Mouse (Mus musculus) forebrain, embryonic 16.5 days (tissue): Measurements from ENCODE around the gene Dpf1. TPM values are rescaled to one million over a fixed set of nuclear protein-coding genes. Genes with fewer than 3 reads are reported as not detected.

ENCODE experiments used
- ATAC-seq: fragments of 200-750 bp; cut with Nextera tagmentation; 2 replicates; pipeline ENCODE4 v1.8.0; 2017; ENCODE audit warnings: mild to moderate bottlenecking, moderate library complexity
- H3K27ac ChIP-seq: fragments of 300-500 bp; sonication (generic); 2 replicates; pipeline ENCODE4 v1.5.1; 2014; ENCODE audit warnings: low read length, control low read depth
- H3K27me3 ChIP-seq: fragments of 300-500 bp; sonication (generic); replicated peaks from 2 replicates; pipeline ENCODE4 v1.6.1; 2014; ENCODE audit warnings: low read length; ENCODE audit not compliant: control insufficient read depth, insufficient read depth
- H3K36me3 ChIP-seq: fragments of 300-500 bp; sonication (generic); 2 replicates; pipeline ENCODE4 v1.6.1; 2014; ENCODE audit not compliant: control insufficient read depth, insufficient read depth
- H3K4me1 ChIP-seq: fragments of 300-500 bp; sonication (generic); replicated peaks from 2 replicates; pipeline ENCODE4 v1.6.1; 2014; ENCODE audit warnings: low read length; ENCODE audit not compliant: control insufficient read depth, insufficient read depth
- H3K4me2 ChIP-seq: fragments of 300-500 bp; sonication (generic); 2 replicates; pipeline ENCODE4 v1.6.1; 2014; ENCODE audit warnings: mild to moderate bottlenecking, low read length, control low read depth
- H3K4me3 ChIP-seq: fragments of 300-500 bp; sonication (generic); replicated peaks from 2 replicates; pipeline ENCODE4 v1.5.1; 2014; ENCODE audit warnings: mild to moderate bottlenecking, low read length, control low read depth
- H3K9ac ChIP-seq: fragments of 300-500 bp; sonication (generic); replicated peaks from 2 replicates; pipeline ENCODE4 v1.6.1; 2014; ENCODE audit warnings: low read depth, low read length, control low read depth
- H3K9me3 ChIP-seq: fragments of 300-500 bp; sonication (generic); 2 replicates; pipeline ENCODE4 v1.6.1; 2016; ENCODE audit warnings: low read length; ENCODE audit not compliant: control insufficient read depth
- WGBS: fragments of 180-500 bp; shearing (Covaris S2); extraction: QIAGEN DNeasy Blood & Tissue Kit; methylation state at CpG from one replicate; pipeline ENCODE4 v1.1.7; 2014; 5-methylcytosine and 5-hydroxymethylcytosine counted together
- polyA plus RNA-seq: library from polyadenylated mRNA; unstranded; fragments of >200 nt; fragmentation: Nextera tagmentation; extraction: Ambion mirVana; gene quantifications from 2 replicates; pipeline ENCODE4 v1.2.1, GENCODE M21; 2015

The Dpf1 gene
- polyA plus RNA-seq, 1 experiment from 2014 or later: 270 TPM

- Histone ChIP-seq H3K4me2 (no peak overlapping the region), H3K4me3 (no peak overlapping the region), H3K9me3 (no peaks in the 10 kb centered on the region), H3K36me3 (no peaks in the 10 kb centered on the region), H3K27ac (peak overlapping the region; percentile 82), H3K4me1 (peaks cover 31% of the 10 kb centered on the region), H3K27me3 (no peaks in the 10 kb centered on the region), H3K9ac (peak overlapping the region; percentile 8; the same call in 1 of the 2 replicates)
- ATAC-seq: peak; percentile 49; the same call in 1 of the 2 replicates
- 34% methylated on average over 8 of the region's 8 CpGs for WGBS
These were observed 38.8 kb downstream of the Dpf1 start for GRCm38 (mm10) chr7:29342489-29343092.

GRCm38 (mm10) chr7:29343746-29344145 is 40.0 kb downstream of the Dpf1 start:
- H3K27me3 ChIP-seq: no peaks in the 10 kb centered on the region
- peaks cover 31% of the 10 kb centered on the region for H3K4me1 ChIP-seq
- no peak overlapping the region for H3K4me2 ChIP-seq
- H3K9ac ChIP-seq: no peak overlapping the region
- no peaks in the 10 kb centered on the region for H3K9me3 ChIP-seq
- WGBS: 75% methylated on average over 7 of the region's 7 CpGs
- no peak for ATAC-seq
- no peak overlapping the region for H3K4me3 ChIP-seq
- H3K36me3 ChIP-seq: no peaks in the 10 kb centered on the region
- H3K27ac ChIP-seq: peak overlapping the region; percentile 41; the same call in 1 of the 2 replicates

- no peaks in the 10 kb centered on the region for H3K36me3 ChIP-seq
- ATAC-seq: peak; percentile 54
- no peaks in the 10 kb centered on the region for H3K9me3 ChIP-seq
- no peak overlapping the region for H3K4me2 ChIP-seq
- H3K27me3 ChIP-seq: no peaks in the 10 kb centered on the region
- peaks cover 31% of the 10 kb centered on the region for H3K4me1 ChIP-seq
- peak overlapping the region; percentile 70 for H3K27ac ChIP-seq
- H3K9ac ChIP-seq: no peak overlapping the region
- H3K4me3 ChIP-seq: no peak overlapping the region
- whole genome bisulfite sequencing: 15% methylated on average over 4 of the region's 4 CpGs
These were observed 41.8 kb downstream of the Dpf1 start for GRCm38 (mm10) chr7:29345534-29345933.

GRCm38 (mm10) chr7:29346212-29346611 is 42.5 kb downstream of the Dpf1 start:
- Histone ChIP-seq H3K27me3 (no peaks in the 10 kb centered on the region), H3K4me1 (peaks cover 31% of the 10 kb centered on the region), H3K27ac (peak overlapping the region; percentile 70), H3K4me2 (no peak overlapping the region), H3K9me3 (no peaks in the 10 kb centered on the region), H3K36me3 (no peaks in the 10 kb centered on the region), H3K9ac (no peak overlapping the region), H3K4me3 (no peak overlapping the region)
- no peak for ATAC-seq
- WGBS: 60% methylated on average over 3 of the region's 3 CpGs

- H3K27ac ChIP-seq: no peak overlapping the region
- H3K4me3 ChIP-seq: no peak overlapping the region
- H3K4me2 ChIP-seq: no peak overlapping the region
- 87% methylated on average over 10 of the region's 10 CpGs for WGBS
- H3K4me1 ChIP-seq: peaks cover 10% of the 10 kb centered on the region
- no peaks in the 10 kb centered on the region for H3K9me3 ChIP-seq
- H3K9ac ChIP-seq: no peak overlapping the region
- no peak for ATAC-seq
- H3K36me3 ChIP-seq: peaks cover 2% of the 10 kb centered on the region; the same call in 1 of the 2 replicates
- H3K27me3 ChIP-seq: no peaks in the 10 kb centered on the region
These were observed 46.7 kb downstream of the Dpf1 start for GRCm38 (mm10) chr7:29350489-29350888.

- Histone ChIP-seq H3K4me3 (no peak overlapping the region), H3K27ac (no peak overlapping the region), H3K9me3 (no peaks in the 10 kb centered on the region), H3K36me3 (peaks cover 2% of the 10 kb centered on the region; the same call in 1 of the 2 replicates), H3K4me1 (no peaks in the 10 kb centered on the region; the same call in none of the 2 replicates), H3K27me3 (no peaks in the 10 kb centered on the region), H3K9ac (no peak overlapping the region), H3K4me2 (no peak overlapping the region)
- 58% methylated on average over 8 of the region's 8 CpGs for WGBS
- no peak for ATAC-seq
These were observed 48.5 kb downstream of the Dpf1 start for GRCm38 (mm10) chr7:29352246-29352645.

GRCm38 (mm10) chr7:29354161-29354560 is 50.4 kb downstream of the Dpf1 start:
- no peak for ATAC-seq
- 82% methylated on average over 8 of the region's 8 CpGs for WGBS
- Histone ChIP-seq H3K27me3 (no peaks in the 10 kb centered on the region), H3K4me3 (no peak overlapping the region), H3K9ac (0 out of 2 replicates have a peak overlapping the region, but pooled peaks have one; percentile 25), H3K4me1 (no peaks in the 10 kb centered on the region; the same call in 1 of the 2 replicates), H3K36me3 (peaks cover 2% of the 10 kb centered on the region; the same call in 1 of the 2 replicates), H3K4me2 (no peak overlapping the region), H3K9me3 (no peaks in the 10 kb centered on the region), H3K27ac (no peak overlapping the region)

- Histone ChIP-seq H3K9me3 (no peaks in the 10 kb centered on the region), H3K27ac (no peak overlapping the region), H3K36me3 (peaks cover 2% of the 10 kb centered on the region), H3K4me3 (no peak overlapping the region), H3K4me2 (no peak overlapping the region), H3K9ac (no peak overlapping the region), H3K4me1 (no peaks in the 10 kb centered on the region; the same call in 1 of the 2 replicates), H3K27me3 (no peaks in the 10 kb centered on the region)
- WGBS: 93% methylated on average over 8 of the region's 8 CpGs
- ATAC-seq: no peak
These were observed 51.7 kb downstream of the Dpf1 start for GRCm38 (mm10) chr7:29355406-29355805.

- Histone ChIP-seq H3K4me3 (no peak overlapping the region), H3K27ac (peak overlapping the region; percentile 78), H3K4me1 (peaks cover 10% of the 10 kb centered on the region), H3K4me2 (no peak overlapping the region), H3K9ac (no peak overlapping the region), H3K36me3 (no peaks in the 10 kb centered on the region; the same call in 1 of the 2 replicates), H3K27me3 (no peaks in the 10 kb centered on the region), H3K9me3 (no peaks in the 10 kb centered on the region)
- 58% methylated on average over 13 of the region's 13 CpGs for WGBS
- ATAC-seq: peak; percentile 77
These were observed 57.7 kb downstream of the Dpf1 start for GRCm38 (mm10) chr7:29361497-29361896.
